Mouse (Mus musculus): ENCODE results near the gene Col4a6.

Gene Col4a6

DNA sequence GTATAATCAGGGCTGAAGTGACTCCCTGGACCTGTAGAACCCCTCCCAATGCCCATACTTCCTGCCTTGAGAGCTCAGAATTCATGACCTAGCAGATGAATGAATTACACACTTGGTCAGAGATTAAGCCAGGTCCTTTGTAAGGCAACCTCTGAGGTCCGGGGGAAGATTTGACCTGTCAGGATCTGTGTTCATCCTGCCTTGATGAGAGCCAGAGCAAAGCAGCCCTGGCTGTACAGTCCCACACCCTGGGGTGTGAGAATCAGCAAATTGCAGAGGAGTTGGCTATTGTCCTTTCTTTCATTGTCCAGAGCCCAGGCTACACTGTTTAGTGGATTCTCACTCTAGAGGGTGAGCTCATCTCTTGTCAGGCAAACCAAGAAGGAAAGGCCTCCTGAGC lies 207.9 kb downstream of the Col4a6 start:
- in situ Hi-C loops (cut with MboI; ENCODE audit: low sequenced_read_pairs), result no loop called here

GRCm38 (mm10) chrX:141249636-141250035 lies 224.2 kb downstream of the Col4a6 start:
- in situ Hi-C loops (cut with MboI; ENCODE audit: low sequenced_read_pairs), result no loop called here

- in situ Hi-C loops (cut with MboI; ENCODE audit: low sequenced_read_pairs), result no loop called here
Observed at GRCm38 (mm10) chrX:141236564-141237333, 237.1 kb downstream of the Col4a6 start.

DNA sequence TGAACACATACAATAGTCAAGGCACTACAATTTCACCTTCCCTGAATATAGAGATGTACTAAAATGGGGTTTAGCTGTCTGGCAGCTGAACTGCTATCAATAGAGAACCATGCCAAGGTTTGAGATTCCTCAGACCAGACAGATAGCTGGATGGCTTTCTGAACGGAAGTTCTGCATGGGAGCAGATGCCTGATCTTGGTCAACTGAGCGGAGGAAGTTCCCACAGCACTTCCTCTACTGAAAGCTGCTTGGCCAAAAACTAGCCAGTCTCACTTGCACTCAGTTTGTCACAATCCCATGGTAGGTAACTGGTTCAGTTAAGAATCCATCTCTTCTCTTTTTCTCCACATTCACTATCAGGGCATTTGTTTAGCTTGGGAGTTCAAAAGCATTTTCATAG lies 245.7 kb downstream of the Col4a6 start:
- in situ Hi-C loops (cut with MboI; ENCODE audit: low sequenced_read_pairs), result no loop called here

- in situ Hi-C loops (cut with MboI; ENCODE audit: low sequenced_read_pairs), result no loop called here
Observed at GRCm38 (mm10) chrX:141212802-141213201, 261.1 kb downstream of the Col4a6 start.

- in situ Hi-C loops (cut with MboI; ENCODE audit: low sequenced_read_pairs), result no loop called here
Observed at GRCm38 (mm10) chrX:141198993-141199392, 274.9 kb downstream of the Col4a6 start.

GRCm38 (mm10) chrX:141195036-141195435 lies 278.8 kb downstream of the Col4a6 start:
- in situ Hi-C loops (cut with MboI; ENCODE audit: low sequenced_read_pairs), result no loop called here

GRCm38 (mm10) chrX:141175353-141175752 lies 298.5 kb downstream of the Col4a6 start:
- in situ Hi-C loops (cut with MboI; ENCODE audit: low sequenced_read_pairs), result no loop called here

- in situ Hi-C loops (cut with MboI; ENCODE audit: low sequenced_read_pairs), result no loop called here
Observed at GRCm38 (mm10) chrX:141165067-141165466, 308.8 kb downstream of the Col4a6 start.

DNA sequence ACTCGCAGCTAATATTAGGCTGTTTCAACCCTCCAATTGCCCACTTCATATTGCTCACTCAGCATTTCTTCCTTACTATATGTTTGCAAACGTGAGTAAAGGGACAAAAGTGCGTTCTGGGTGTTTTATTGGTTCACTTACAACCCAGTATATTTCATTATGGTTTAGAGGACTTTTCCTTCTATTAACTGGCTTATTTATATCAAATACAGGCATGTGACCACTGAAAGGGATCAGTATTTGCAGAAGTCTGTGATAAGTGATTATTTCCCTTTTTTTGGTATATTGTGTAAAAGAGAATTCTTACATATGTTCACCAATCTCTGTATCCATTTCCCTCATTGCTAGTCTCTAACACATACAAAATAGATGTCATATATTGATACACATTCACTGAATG lies 313.5 kb downstream of the Col4a6 start:
- in situ Hi-C loops (cut with MboI; ENCODE audit: low sequenced_read_pairs), result no loop called here

- in situ Hi-C loops (cut with MboI; ENCODE audit: low sequenced_read_pairs), result no loop called here
Observed at GRCm38 (mm10) chrX:141158160-141158559, 315.7 kb downstream of the Col4a6 start.

DNA sequence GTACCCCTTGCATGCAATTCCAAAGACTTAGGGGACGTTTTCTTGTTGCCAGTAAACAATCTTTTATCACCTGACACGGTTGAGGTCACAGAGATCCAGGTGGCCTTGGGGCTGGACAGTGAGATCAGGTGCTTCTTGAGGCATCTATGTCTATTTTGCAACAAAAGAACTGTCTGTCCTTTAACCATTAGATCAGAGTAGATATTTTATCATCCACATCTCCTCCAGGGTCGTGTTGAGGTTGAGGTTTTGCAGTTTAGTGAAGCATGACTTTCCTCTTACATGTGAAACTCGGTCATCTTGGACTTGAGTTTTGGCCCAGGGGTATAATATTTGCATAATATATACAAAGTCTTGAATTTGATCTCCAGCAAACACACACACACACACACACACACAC lies 316.2 kb downstream of the Col4a6 start:
- in situ Hi-C loops (cut with MboI; ENCODE audit: low sequenced_read_pairs), result no loop called here

- in situ Hi-C loops (cut with MboI; ENCODE audit: low sequenced_read_pairs), result no loop called here
Observed at GRCm38 (mm10) chrX:141156696-141157095, 317.2 kb downstream of the Col4a6 start.

DNA sequence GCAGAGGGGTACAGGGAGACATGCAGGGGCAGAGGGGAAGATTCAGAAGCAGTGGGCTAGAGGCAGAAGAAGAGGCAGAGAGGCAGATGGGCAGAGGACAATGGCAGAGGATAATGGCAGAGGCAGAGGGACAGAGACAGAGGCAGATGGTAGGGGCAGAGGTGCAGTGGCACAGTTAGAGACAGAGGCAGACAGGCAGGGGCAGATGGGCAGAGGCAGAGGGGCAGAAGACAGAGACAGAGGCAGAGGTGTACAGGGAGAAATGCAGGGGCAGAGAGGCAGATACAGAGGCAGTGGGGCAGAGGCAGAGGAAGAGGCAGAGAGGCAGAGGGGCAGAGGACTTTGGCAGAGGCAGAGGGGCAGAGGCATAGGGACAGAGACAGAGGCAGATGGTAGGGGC lies 322.7 kb downstream of the Col4a6 start:
- in situ Hi-C loops (cut with MboI; ENCODE audit: low sequenced_read_pairs), result no loop called here

GRCm38 (mm10) chrX:141150290-141150689 lies 323.6 kb downstream of the Col4a6 start:
- in situ Hi-C loops (cut with MboI; ENCODE audit: low sequenced_read_pairs), result no loop called here

- in situ Hi-C loops (cut with MboI; ENCODE audit: low sequenced_read_pairs), result no loop called here
Observed at GRCm38 (mm10) chrX:141149705-141150104, 324.2 kb downstream of the Col4a6 start.
